Mouse (Mus musculus): ENCODE measurements around the gene Mrps7.
"Not testable (repeated sequence)": the region's sequence is repeated elsewhere in the genome, so short reads cannot be mapped to it uniquely, and the experiment has no call there.

Mrps7 gene

DNA sequence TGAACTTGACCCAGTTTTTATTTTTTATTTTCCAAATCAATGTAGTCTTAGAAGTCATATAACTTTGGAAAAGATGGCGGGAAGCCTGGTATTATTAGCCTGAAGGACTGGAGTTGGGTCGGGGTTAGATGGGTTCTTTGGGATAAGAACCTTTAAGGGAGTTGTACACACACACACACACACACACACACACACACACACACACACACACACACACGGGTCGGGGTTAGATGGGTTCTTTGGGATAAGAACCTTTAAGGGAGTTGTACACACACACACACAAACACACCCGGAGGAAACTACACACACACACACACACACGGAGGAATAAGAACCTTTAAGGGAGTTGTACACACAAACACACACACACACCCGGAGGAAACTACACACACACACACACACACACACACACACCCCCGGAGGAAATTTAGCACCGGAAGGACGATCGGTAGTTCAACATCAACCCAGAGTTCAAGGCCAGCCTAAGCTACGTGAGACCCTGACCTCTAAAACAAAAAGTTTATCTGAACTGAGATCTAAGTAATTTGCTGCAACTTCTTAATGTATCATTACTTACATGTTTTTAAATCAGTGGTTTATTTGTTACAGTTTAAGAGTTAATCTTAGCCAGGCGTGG, 24.9 kb downstream of the Mrps7 start:
- DNase-seq (ENCODE audit: low read depth), result peak; percentile 78

DNA sequence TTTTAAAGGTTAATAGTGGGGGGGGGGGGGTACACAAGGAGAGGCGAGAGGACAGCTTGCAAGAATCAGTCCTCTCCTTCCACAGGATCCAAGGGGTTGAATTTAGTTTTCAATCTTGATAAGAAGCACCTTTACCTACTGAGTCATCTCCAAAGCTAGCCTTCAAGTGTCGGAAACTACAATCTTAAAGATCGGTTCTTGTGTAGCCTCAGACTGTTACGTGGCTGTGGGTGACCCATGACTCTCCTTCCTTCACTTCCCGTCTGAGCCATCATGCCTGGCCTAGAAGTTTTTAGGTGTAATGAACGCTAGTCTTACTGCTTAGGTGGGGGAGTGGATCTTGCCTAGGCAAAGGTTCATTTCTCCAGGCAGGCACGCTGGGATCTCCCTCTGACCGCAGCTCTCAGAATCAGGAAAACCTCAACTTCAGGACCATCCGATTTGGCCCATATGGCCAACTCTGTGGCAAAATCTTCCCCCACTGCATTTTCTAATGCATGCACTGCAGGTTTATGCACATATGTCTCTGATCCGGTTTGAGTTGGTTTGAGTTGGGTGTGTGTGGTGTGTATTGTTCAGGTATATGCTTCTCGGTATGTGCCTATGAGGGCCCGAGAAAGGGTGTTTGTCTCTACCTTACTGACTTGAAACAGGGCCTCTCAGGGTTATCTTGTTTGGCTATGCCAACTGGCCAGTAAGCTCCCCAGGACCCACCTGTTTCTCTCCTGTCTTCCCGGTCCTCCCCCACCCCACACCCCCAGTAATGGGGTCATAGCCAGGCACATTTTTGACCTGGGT, 26.2 kb downstream of the Mrps7 start:
- peak; percentile 93 for DNase-seq (ENCODE audit: low read depth)

DNA sequence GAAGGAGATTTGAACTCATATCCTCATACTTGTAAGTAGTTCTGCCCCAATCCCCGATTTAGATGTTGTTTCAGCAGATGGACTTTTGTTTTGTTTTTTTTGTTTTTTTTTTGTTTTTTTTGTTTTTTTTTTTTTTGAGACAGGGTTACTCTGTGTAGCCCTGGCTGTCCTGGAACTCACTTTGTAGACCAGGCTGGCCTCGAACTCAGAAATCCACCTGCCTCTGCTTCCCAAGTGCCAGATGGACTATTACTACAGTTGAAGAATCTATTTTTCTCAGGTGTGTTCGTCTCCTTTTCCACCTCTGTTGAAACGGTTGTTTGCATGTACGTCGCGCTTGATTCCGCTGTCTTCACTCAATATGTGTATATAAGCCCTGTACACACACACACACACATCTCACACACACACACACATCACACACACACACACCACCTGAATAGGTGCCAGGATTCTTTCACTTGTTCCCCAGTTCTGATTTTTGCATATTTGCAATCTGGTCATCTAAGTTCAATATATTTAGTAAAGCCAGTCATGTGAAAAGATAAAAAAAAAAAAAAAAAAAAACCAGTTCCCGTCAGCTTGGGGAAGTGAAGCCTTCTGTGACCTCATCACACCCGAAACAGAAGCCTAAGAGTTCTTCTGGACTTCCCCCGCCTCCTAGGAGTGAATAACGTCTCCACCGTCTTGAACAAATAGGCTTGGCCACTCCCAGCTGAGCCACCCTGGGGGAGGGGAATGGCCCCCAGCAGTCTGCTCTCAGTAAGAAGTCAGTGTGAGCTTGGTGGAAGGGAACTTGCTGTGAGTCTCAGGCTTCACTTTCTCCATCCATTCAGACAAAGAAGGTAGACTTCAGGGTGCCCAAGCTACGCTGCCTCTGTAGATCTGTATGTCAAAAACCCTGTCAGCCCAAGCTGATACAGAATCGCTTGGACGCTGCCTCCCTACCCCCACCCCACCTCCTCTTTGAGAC, 27.1 kb downstream of the Mrps7 start:
- peak; percentile 95 for DNase-seq (ENCODE audit: low read depth)

DNA sequence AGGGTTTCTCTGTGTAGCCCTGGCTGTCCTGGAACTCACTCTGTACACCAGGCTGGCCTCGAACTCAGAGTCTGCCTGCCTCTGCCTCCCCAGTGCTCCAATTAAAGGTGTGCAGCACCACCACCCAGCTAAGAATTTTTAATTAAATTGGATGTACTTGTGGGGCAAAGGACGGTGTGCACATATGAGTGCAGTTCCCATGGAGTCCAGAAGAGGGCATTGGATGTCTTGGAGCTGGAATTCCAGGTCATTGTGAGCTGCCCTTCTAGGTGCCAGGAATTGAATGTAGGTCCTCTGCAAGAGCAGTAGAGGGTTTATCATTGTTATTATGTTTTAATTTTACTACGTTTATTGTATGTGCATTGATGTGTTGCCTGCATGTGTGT, 27.8 kb downstream of the Mrps7 start:
- DNase-seq (ENCODE audit: low read depth), result peak; percentile 85

DNA sequence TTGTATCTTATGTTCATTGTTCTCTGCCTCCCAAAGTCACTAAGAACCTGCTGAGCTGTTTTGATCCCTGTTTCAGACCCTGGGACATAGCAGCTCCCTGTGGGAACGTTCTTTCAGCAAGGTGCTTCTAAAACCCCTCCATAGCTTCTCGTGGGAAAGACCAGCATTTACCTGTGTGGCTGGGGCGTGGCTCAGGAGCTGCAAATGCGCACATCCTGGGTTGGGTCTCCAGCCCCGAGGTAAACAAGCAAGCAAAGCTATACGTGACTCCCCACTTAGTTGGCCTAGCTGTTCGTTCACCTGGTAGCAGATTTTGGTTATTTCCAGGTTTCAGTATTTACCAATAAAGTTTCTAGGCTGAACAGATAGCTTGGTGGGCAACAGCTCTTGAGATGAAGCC, 28.5 kb downstream of the Mrps7 start:
- no peak for DNase-seq (ENCODE audit: low read depth)

DNA sequence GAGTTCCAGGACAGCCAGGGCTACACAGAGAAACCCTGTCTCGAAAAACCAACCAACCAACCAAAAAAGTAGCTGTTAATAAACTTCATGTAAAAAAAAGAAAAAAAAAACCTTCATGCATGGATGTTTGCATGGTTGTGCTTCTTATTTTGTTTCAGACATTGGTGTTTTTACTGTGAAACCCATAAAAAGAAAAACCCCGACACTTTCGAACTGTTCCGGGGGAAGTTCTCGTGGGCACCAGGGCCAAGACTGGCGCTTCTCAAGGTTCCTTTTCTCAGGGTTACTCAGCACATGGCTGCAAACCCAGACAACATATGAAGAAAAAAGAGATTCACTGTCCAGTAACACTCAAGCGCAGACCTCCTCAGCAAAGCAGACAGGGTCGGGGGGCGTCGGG, 29.1 kb downstream of the Mrps7 start:
- DNase-seq (ENCODE audit: low read depth), result no peak

DNA sequence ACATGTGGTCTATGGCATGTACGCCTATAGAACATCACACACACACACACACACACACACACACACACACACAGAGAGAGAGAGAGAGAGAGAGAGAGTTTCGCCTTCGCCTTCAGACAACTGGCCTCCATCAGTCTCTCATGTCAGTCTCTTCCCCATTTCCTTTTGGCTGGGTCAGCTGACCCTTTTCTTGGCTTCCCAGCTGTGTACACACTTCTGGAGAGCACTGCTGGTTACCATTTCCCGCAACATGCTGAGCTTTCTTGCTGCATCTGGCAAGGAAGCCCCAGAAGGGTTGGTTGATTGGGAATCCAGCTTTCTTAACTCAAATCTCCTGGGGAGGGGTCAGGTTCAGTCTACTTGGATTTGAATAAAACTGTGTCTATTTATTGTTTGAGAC, 30.4 kb downstream of the Mrps7 start:
- peak; percentile 60 for DNase-seq (ENCODE audit: low read depth)

DNA sequence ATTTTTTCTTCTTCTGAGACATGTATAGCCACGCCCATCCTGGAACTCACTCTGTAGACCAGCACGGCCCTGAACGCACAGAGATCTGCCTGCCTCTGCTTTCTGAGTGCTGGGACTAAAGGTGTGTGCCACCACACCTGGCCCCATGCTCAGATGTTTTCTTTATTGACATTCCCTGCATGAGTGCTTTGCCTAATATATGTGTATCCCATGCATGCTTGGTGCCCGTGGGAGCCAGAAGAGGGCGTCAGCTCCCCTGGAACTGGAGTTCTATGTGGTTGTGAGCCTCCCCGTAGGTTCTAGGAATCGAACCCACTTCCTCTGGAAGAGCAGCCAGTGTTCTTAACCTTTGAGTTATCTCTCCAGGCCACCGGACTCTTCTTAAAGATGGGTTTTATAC, 31.3 kb downstream of the Mrps7 start:
- DNase-seq (ENCODE audit: low read depth), result no peak

DNA sequence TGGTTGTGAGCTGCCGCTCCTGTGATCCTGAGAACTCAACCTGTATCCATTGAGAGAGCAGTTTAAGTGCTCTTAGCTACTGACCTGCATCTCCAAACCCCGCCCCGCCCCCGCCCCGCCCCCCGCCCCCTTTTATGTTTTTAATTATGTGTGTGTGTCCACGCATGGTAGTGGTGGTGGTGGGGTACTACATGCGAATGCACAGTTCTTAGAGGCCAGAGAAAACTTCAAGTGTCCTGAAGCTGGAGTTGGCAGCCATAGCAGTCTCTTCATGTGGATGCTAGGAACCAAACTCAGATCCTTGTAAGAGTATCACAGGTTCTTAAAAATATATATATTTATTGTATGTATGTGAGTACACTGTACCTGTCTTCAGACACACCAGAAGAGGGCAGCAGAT, 31.8 kb downstream of the Mrps7 start:
- DNase-seq (ENCODE audit: low read depth), result no peak

DNA sequence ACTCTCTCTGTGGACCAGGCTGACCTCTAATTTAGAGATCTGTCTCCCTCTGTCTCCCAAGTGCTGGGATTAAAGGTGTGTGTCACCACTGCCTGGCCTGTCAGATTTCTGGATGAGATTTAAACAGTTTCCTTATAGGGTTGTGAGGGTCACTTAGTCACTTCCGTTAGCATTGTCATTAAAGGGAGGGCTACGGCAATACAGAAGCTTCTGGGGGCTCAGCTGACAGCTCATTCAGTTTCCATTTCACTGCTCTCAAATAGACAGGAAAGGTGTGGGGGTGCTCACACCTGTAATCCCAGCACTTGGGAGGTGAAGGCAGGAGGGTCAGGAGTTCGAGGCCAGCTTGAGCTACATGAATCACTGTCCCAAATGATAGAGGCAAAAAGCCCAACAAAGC, 33.2 kb downstream of the Mrps7 start:
- DNase-seq (ENCODE audit: low read depth), result peak; percentile 66

DNA sequence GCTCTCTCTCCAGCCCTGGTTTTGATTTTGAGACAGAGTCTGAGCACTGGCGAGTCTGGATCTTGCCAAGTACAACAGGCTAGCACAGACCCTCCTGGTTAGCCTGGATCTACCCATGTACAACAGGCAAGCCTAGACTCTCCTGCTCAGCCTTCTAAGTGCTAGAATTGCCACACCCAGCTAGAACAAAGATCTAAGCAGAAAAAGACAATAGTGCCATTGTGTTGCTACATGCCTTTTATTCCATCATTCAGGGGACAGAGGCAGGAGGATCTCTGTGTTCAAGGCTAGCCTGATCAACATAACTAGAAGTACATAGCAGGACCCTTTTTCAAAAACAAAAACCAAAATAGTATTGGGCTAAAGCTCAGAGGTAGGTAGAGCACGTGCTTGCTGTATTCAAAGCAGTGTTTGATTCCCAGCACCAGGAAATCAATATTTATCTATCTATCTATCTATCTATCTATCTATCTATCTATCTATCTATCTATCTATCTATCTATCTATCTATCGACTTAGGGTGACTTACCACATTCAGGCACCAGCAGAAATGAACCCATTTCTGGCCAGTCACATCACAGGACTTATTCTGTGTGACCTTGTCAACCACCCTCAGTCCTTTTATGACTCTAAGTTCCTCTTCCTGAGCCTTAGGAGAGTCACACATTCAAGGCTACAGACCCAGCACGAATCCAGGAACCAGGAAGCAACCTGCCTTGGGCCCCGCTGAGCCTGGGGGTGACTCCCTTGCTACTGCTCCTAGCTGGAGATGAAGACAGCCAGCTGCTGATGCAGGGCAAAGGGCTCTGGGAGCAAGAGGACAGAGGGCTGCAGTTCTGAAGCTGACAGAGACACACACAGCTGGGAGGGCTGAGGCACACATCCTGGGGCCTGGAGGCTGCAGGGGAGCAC, 35.0 kb downstream of the Mrps7 start:
- DNase-seq (ENCODE audit: low read depth), result peak; percentile 73

DNA sequence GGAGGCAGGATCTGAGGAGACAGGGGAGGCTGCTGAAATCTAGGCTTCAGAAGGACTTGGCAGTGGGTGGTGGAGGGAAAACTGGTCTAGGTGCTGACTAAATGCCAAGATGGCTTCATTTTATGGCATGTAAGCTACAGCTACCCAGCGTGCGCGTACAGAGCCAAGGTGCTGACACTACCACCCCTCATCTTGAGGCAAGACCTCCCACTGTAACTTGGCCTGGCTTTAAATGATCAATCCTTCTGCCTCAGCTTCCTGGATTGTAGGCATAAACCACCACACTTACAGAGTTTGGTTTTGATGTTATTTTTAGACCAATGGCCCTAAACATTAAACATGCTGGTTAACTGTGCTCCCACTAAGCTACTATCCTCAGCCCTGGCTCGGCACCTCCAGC, 35.8 kb downstream of the Mrps7 start:
- no peak for DNase-seq (ENCODE audit: low read depth)

DNA sequence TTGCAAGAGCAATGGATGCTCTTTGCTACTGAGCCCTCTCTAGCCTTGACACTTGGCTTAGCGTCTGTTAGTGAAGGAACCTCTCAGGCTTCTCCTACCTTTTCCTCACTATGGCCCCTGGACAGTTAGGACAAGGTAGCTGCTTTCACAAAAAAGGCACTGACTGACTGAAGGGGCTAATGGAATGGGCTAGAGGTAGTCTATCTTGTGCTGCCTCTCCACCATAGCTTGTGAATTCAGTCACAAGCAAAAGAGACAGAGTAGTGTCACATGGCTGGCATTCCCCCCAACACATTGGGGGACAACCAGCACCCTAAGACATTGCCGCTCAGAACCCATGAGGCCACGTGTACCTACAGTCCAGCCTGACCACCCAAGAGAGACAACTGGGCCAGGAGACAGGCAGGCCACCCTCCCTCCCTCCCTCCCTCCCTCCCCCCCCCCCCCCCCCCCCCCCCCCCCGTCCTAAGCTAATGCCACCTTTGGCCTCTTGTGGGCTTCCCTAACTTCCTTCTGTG, 36.6 kb downstream of the Mrps7 start:
- DNase-seq (ENCODE audit: low read depth), result no peak

DNA sequence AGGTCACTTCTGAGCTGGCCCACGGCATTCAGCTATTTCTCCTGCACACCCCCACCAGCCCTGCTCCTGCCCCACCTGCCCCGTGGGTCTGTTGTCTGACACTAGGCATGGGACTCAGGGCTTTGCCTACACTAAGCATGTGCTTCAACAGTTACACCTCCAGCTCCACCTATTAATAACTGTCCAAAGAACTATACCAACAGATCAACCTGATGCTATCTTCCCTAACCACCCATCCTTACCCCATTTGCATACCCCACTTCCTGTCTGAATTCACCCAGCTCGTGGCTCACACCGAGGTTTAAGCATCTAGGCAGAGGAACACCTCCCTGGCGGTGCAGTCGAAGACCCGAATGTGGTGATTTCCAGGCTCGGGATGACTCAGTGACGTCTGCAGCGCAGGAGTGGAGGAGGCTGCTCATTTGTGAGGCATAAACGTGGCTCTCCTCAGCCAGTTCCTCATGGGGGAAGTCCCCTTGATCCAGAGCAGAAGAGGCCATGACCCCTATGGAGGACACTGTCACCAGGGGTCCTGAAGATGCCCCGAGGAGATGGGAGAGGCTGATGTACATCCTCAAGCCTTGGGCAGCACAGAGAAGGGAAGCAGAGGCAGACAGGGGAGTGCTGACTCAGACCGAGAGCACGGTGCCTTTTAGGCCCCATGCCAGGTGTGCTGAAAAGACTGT, 37.4 kb downstream of the Mrps7 start:
- DNase-seq (ENCODE audit: low read depth), result peak; percentile 90

DNA sequence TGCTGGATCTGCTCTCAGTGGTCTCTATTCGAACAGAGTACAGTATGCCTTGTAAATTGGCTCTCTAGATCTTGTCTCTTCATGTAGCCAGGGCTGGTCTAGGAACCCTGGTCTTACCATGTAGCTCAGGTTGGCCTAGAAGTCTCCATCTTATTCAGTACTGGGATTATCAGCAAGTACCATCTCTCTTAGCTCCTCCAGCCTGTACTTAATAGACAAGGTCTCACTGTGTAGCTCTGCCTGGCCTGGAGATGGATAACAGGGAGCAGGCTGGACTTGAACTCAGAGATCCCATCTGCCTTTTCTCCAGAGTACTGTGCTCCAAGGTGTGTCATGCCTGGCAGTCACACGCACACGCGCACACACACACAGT, 37.9 kb downstream of the Mrps7 start:
- DNase-seq (ENCODE audit: low read depth), result no peak

DNA sequence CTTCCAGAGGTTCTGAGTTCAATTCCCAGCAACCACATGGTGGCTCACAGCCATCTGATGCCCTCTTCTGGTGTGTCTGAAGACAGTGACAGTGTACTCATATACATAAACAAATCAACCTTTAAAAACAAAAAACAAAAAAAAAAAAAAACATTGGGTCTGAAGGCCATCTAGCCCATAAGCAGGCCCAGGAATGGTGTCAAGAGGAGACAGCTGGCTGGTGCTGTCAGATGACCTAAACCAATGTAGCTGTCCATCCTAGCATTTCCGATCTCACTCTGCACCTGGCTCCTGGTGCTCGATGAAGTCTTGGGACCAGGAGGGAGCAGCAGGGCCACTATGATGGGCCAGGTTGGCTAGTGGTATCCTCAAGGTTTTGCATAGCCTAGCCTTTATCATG, 39.0 kb downstream of the Mrps7 start:
- DNase-seq (ENCODE audit: low read depth), result no peak

DNA sequence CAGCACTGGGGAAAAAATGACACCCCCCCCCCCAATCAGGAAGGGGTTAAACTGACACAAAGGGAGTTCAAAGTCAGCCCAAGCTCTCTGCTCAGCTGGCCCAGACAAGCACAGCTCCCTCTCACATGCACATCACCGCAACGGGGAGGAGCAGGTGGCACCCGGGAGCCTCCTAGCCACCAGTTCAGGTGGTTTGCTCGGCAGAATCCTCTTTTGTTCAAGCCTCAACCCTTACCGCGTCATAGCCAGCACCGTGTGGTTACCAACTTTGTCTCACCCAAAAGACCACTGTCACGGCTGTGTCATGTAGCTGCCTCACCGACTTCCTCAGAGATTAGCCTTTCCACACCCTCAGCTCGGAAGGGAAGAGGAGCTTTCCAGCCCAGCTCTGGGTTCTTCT, 39.5 kb downstream of the Mrps7 start:
- no peak for DNase-seq (ENCODE audit: low read depth)

DNA sequence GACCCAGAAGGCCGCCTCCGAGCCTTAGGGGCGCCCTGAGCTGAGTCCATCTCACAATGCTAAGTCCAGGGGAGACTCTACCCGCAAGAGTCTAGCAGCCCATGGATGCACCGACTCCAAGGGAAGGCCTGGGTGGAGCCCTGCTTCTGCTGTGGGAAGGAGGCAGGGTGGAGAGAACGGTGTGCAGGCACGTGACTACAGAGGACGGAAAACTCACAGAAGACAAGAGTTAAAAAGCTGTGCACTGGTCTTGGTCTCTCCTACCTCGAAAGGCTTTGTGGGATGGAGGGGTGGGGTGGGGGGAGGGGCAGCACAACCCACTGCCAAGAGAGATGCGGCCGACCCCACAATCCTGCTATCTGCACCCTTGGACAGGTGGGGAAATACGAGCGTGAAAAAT, 40.6 kb downstream of the Mrps7 start:
- DNase-seq (ENCODE audit: low read depth), result no peak

DNA sequence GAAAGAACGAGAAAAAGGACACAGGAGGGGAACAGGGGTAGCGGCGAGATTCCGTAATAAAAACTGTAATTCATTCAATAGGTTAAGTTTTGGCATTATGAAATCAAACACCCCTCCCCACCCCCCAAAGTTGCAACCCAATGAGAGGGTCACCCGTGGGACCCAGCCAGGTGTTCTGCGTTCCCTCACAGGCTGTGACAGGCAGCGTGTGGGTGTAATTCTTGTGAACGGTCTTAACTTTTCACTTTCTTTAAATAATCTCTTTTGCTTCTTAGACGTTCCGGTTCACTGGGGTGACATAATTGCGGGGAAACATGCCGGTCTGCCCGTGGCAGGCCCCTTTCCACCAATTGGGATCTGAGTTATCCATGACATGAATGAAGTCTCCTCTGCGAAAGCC, 41.8 kb downstream of the Mrps7 start:
- DNase-seq (ENCODE audit: low read depth), result not testable (repeated sequence)

DNA sequence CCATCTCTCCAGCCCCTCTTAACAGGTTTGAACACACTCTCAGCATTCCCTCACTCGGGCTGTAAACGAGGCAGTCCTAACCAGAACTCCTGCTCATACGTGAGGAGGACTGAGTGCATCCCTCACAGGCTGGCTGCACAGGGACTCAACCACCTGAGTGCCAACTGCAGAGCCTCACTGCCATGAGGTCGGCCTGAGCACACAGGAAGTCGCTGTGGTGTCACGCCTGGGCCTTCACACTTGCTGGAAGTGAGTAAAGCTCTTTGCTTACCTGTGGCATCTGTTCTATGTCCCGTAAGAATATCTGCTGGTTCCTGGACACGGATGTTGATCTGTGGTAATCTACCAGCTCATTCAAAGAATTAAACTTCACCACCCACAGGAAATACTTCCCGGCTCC, 42.7 kb downstream of the Mrps7 start:
- DNase-seq (ENCODE audit: low read depth), result no peak

DNA sequence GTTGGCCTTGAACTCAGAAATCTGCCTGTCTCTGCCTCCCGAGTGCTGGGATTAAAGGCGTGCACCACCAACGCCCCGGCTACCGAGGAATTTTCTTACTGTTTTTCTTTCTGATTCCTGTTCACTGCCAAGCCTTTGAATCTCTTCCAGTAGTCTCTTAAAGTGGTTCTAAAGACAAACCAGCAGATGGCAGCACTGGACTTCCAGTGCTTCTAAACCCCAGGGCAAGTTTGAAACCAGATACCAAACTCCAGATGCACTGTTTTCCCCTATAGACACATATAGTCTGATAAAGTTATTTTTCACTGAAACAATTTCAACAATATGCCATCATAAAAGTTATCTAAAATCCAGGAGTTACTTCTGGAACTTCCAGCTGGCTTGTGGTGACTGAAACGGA, 43.7 kb downstream of the Mrps7 start:
- DNase-seq (ENCODE audit: low read depth), result peak; percentile 86

Data from 416B (cell line).